Mouse (Mus musculus): Measurements from ENCODE around the gene Zbtb44. TPM values are rescaled to one million over a fixed set of nuclear protein-coding genes. Genes with fewer than 3 reads are reported as not detected.
"Not testable (repeated sequence)": the region's sequence is repeated elsewhere in the genome, so short reads cannot be mapped to it uniquely, and the experiment has no call there.

Gene Zbtb44
- polyA plus RNA-seq, 1 experiment, result 24.3 TPM

- Histone ChIP-seq H3K4me3 (ENCODE audit: insufficient read depth, low read length) (no peak overlapping the region), H3K27ac (ENCODE audit: insufficient read depth, low read depth, low read length) (no peak overlapping the region), H3K4me1 (ENCODE audit: control insufficient read depth, insufficient read depth, low read length) (peaks cover 6% of the 10 kb centered on the region)
- no peak for TF ChIP-seq CTCF (IDR thresholded peaks at IDR 0.05; ENCODE audit: low read depth, low read length)
- no peak for TF ChIP-seq POLR2A (IDR thresholded peaks at IDR 0.05; ENCODE audit: borderline replicate concordance, low read depth, low read length)
These were observed 19.8 kb downstream of the Zbtb44 start for GRCm38 (mm10) chr9:31050208-31050607.

- H3K4me1 ChIP-seq (ENCODE audit: control insufficient read depth, insufficient read depth, low read length); H3K4me3 ChIP-seq (ENCODE audit: insufficient read depth, low read length); H3K27ac ChIP-seq (ENCODE audit: insufficient read depth, low read depth, low read length): not testable (repeated sequence)
These were observed 21.1 kb downstream of the Zbtb44 start for GRCm38 (mm10) chr9:31051509-31051908.

GRCm38 (mm10) chr9:31058723-31059122, 28.3 kb downstream of the Zbtb44 start:
- Histone ChIP-seq H3K4me3 (ENCODE audit: insufficient read depth, low read length) (no peak overlapping the region), H3K27ac (ENCODE audit: insufficient read depth, low read depth, low read length) (no peak overlapping the region), H3K4me1 (ENCODE audit: control insufficient read depth, insufficient read depth, low read length) (no peaks in the 10 kb centered on the region)
- TF ChIP-seq POLR2A (IDR thresholded peaks at IDR 0.05; ENCODE audit: borderline replicate concordance, low read depth, low read length), result no peak
- no peak for TF ChIP-seq CTCF (IDR thresholded peaks at IDR 0.05; ENCODE audit: low read depth, low read length)

GRCm38 (mm10) chr9:31070706-31071105, 40.3 kb downstream of the Zbtb44 start:
- no peak for TF ChIP-seq POLR2A (IDR thresholded peaks at IDR 0.05; ENCODE audit: borderline replicate concordance, low read depth, low read length)
- TF ChIP-seq CTCF (IDR thresholded peaks at IDR 0.05; ENCODE audit: low read depth, low read length), result no peak
- no peak overlapping the region for H3K4me3 ChIP-seq (ENCODE audit: insufficient read depth, low read length)
- H3K27ac ChIP-seq (ENCODE audit: insufficient read depth, low read depth, low read length), result no peak overlapping the region
- H3K4me1 ChIP-seq (ENCODE audit: control insufficient read depth, insufficient read depth, low read length), result no peaks in the 10 kb centered on the region

GRCm38 (mm10) chr9:31072256-31072655, 41.8 kb downstream of the Zbtb44 start:
- TF ChIP-seq CTCF (IDR thresholded peaks at IDR 0.05; ENCODE audit: low read depth, low read length) (no peak), POLR2A (IDR thresholded peaks at IDR 0.05; ENCODE audit: borderline replicate concordance, low read depth, low read length) (no peak)
- Histone ChIP-seq H3K4me3 (ENCODE audit: insufficient read depth, low read length) (no peak overlapping the region), H3K27ac (ENCODE audit: insufficient read depth, low read depth, low read length) (no peak overlapping the region), H3K4me1 (ENCODE audit: control insufficient read depth, insufficient read depth, low read length) (no peaks in the 10 kb centered on the region)

- Histone ChIP-seq H3K27ac (ENCODE audit: insufficient read depth, low read depth, low read length) (no peak overlapping the region), H3K4me3 (ENCODE audit: insufficient read depth, low read length) (no peak overlapping the region), H3K4me1 (ENCODE audit: control insufficient read depth, insufficient read depth, low read length) (no peaks in the 10 kb centered on the region)
- TF ChIP-seq CTCF (IDR thresholded peaks at IDR 0.05; ENCODE audit: low read depth, low read length), result no peak
These were observed 43.4 kb downstream of the Zbtb44 start for GRCm38 (mm10) chr9:31073797-31074196.

GRCm38 (mm10) chr9:31074836-31075235, 44.4 kb downstream of the Zbtb44 start:
- H3K4me3 ChIP-seq (ENCODE audit: insufficient read depth, low read length), result no peak overlapping the region
- H3K4me1 ChIP-seq (ENCODE audit: control insufficient read depth, insufficient read depth, low read length), result no peaks in the 10 kb centered on the region
- TF ChIP-seq POLR2A (IDR thresholded peaks at IDR 0.05; ENCODE audit: borderline replicate concordance, low read depth, low read length) (no peak), CTCF (IDR thresholded peaks at IDR 0.05; ENCODE audit: low read depth, low read length) (no peak)
- H3K27ac ChIP-seq (ENCODE audit: insufficient read depth, low read depth, low read length), result no peak overlapping the region

- H3K4me3 ChIP-seq (ENCODE audit: insufficient read depth, low read length), result no peak overlapping the region
- H3K4me1 ChIP-seq (ENCODE audit: control insufficient read depth, insufficient read depth, low read length), result no peaks in the 10 kb centered on the region
- H3K27ac ChIP-seq (ENCODE audit: insufficient read depth, low read depth, low read length), result no peak overlapping the region
- TF ChIP-seq POLR2A (IDR thresholded peaks at IDR 0.05; ENCODE audit: borderline replicate concordance, low read depth, low read length) (no peak), CTCF (IDR thresholded peaks at IDR 0.05; ENCODE audit: low read depth, low read length) (no peak)
These were observed 50.3 kb downstream of the Zbtb44 start for GRCm38 (mm10) chr9:31080726-31081125.

- Histone ChIP-seq H3K27ac (ENCODE audit: insufficient read depth, low read depth, low read length) (no peak overlapping the region), H3K4me3 (ENCODE audit: insufficient read depth, low read length) (no peak overlapping the region), H3K4me1 (ENCODE audit: control insufficient read depth, insufficient read depth, low read length) (no peaks in the 10 kb centered on the region)
- TF ChIP-seq CTCF (IDR thresholded peaks at IDR 0.05; ENCODE audit: low read depth, low read length) (peak; percentile 83), POLR2A (IDR thresholded peaks at IDR 0.05; ENCODE audit: borderline replicate concordance, low read depth, low read length) (no peak)
These were observed 51.7 kb downstream of the Zbtb44 start for GRCm38 (mm10) chr9:31082054-31082666.

- Histone ChIP-seq H3K27ac (ENCODE audit: insufficient read depth, low read depth, low read length) (no peak overlapping the region), H3K4me1 (ENCODE audit: control insufficient read depth, insufficient read depth, low read length) (no peaks in the 10 kb centered on the region), H3K4me3 (ENCODE audit: insufficient read depth, low read length) (no peak overlapping the region)
- TF ChIP-seq CTCF (IDR thresholded peaks at IDR 0.05; ENCODE audit: low read depth, low read length) (no peak), POLR2A (IDR thresholded peaks at IDR 0.05; ENCODE audit: borderline replicate concordance, low read depth, low read length) (no peak)
These were observed 52.3 kb downstream of the Zbtb44 start for GRCm38 (mm10) chr9:31082771-31083170.

GRCm38 (mm10) chr9:31085556-31085955, 55.1 kb downstream of the Zbtb44 start:
- Histone ChIP-seq H3K27ac (ENCODE audit: insufficient read depth, low read depth, low read length) (no peak overlapping the region), H3K4me1 (ENCODE audit: control insufficient read depth, insufficient read depth, low read length) (peaks cover 10% of the 10 kb centered on the region), H3K4me3 (ENCODE audit: insufficient read depth, low read length) (no peak overlapping the region)
- TF ChIP-seq CTCF (IDR thresholded peaks at IDR 0.05; ENCODE audit: low read depth, low read length) (no peak), POLR2A (IDR thresholded peaks at IDR 0.05; ENCODE audit: borderline replicate concordance, low read depth, low read length) (no peak)

Measured in bone marrow macrophage, adult 2 months (primary cell).